Mouse (Mus musculus) liver, postnatal 0 days (tissue): ENCODE data around the gene Catsperg1. TPM values are rescaled to one million over a fixed set of nuclear protein-coding genes. Genes with fewer than 3 reads are reported as not detected.

ENCODE experiments used
- ATAC-seq: fragments of 200-750 bp; cut with Nextera tagmentation; 2 replicates; pipeline ENCODE4 v1.8.0; 2017; ENCODE audit warnings: mild to moderate bottlenecking, moderate library complexity
- DNase-seq: peaks from one replicate; pipeline ENCODE4 v3.0.0-alpha.2; 2016
- H3K27ac ChIP-seq: fragments of 300-500 bp; sonication (generic); 2 replicates; pipeline ENCODE4 v1.5.1; 2014; ENCODE audit warnings: antibody characterized with exemption, moderate library complexity, mild to moderate bottlenecking, low read depth
- H3K27me3 ChIP-seq: fragments of 300-500 bp; sonication (generic); 2 replicates; pipeline ENCODE4 v1.6.1; 2014; ENCODE audit warnings: low read length, control low read depth, mixed read lengths; ENCODE audit not compliant: insufficient read depth
- H3K36me3 ChIP-seq: fragments of 300-500 bp; sonication (generic); replicated peaks from 2 replicates; pipeline ENCODE4 v1.6.1; 2014; ENCODE audit warnings: mild to moderate bottlenecking, control low read depth, low read length, moderate library complexity, mixed read lengths; ENCODE audit not compliant: insufficient read depth
- H3K4me1 ChIP-seq: fragments of 300-500 bp; sonication (generic); 2 replicates; pipeline ENCODE4 v1.6.1; 2014; ENCODE audit warnings: antibody characterized with exemption, mild to moderate bottlenecking, control low read depth; ENCODE audit not compliant: insufficient read depth
- H3K4me2 ChIP-seq: fragments of 300-500 bp; sonication (generic); 2 replicates; pipeline ENCODE4 v1.6.1; 2014; ENCODE audit warnings: low read depth, mild to moderate bottlenecking, low read length, moderate library complexity, mixed read lengths
- H3K4me3 ChIP-seq: fragments of 300-500 bp; sonication (generic); 2 replicates; pipeline ENCODE4 v1.5.1; 2014; ENCODE audit warnings: low read depth, low read length
- H3K9ac ChIP-seq: fragments of 300-500 bp; sonication (generic); replicated peaks from 2 replicates; pipeline ENCODE4 v1.6.1; 2014; ENCODE audit warnings: mild to moderate bottlenecking, moderate library complexity
- H3K9me3 ChIP-seq: fragments of 300-500 bp; sonication (generic); 2 replicates; pipeline ENCODE4 v1.6.1; 2016; ENCODE audit warnings: mild to moderate bottlenecking, control low read depth, low read length, mixed read lengths
- CTCF ChIP-seq: sonication (generic); IDR thresholded peaks from 2 replicates; pipeline ENCODE4 v1.5.1; 2016; ENCODE audit warnings: antibody characterized with exemption, low read depth
- EP300 ChIP-seq: IDR thresholded peaks from 2 replicates; pipeline ENCODE4 v1.6.1; 2016; ENCODE audit warnings: antibody characterized with exemption, low read depth, mild to moderate bottlenecking
- WGBS: fragments of 180-500 bp; shearing (Covaris S2); extraction: QIAGEN DNeasy Blood & Tissue Kit; methylation state at CpG from one replicate; pipeline ENCODE4 v1.1.7; 2014; ENCODE audit not compliant: insufficient replicate concordance; 5-methylcytosine and 5-hydroxymethylcytosine counted together
- polyA plus RNA-seq: library from polyadenylated mRNA; unstranded; fragments of >200 nt; fragmentation: Nextera tagmentation; extraction: Ambion mirVana; gene quantifications from 2 replicates; pipeline ENCODE4 v1.2.1, GENCODE M21; 2015

The Catsperg1 gene
- polyA plus RNA-seq, 1 experiment from 2014 or later = 0.09 TPM

- H3K4me2 ChIP-seq = peak within 1 kb of the TSS; percentile 58
- no peaks in the 10 kb centered on the region for H3K36me3 ChIP-seq
- no peaks in the 10 kb centered on the region for H3K9me3 ChIP-seq
- no peak for TF ChIP-seq EP300
- TF ChIP-seq CTCF = no peak
- no peak within 1 kb of the TSS for H3K27ac ChIP-seq
- H3K27me3 ChIP-seq = no peaks in the 10 kb centered on the region
- H3K4me3 ChIP-seq = peak within 1 kb of the TSS; percentile 43
- H3K9ac ChIP-seq = peak within 1 kb of the TSS; percentile 56
- peak; percentile 63 for DNase-seq
- H3K4me1 ChIP-seq = no peaks in the 10 kb centered on the region
- 0 out of 2 replicates have a peak, but pooled peaks have one; percentile 23 for ATAC-seq
- WGBS = 2% methylated on average over 17 of the region's 20 CpGs
Observed at GRCm38 (mm10) chr7:29134693-29135386, 79.0 kb downstream of the Catsperg1 start, which contains the start of gene Rasgrp4. Rasgrp4 (plus strand) TSS chr7:29134851.

- no peak for ATAC-seq
Observed at GRCm38 (mm10) chr7:29134230-29134629, 79.6 kb downstream of the Catsperg1 start.

More at GRCm38 (mm10) chr7:29134230-29134629, 79.6 kb downstream of the Catsperg1 start:
- DNase-seq = no peak
- no peak overlapping the region for H3K9ac ChIP-seq
- peak overlapping the region; percentile 58 for H3K4me2 ChIP-seq
- no peaks in the 10 kb centered on the region for H3K4me1 ChIP-seq
- H3K9me3 ChIP-seq = no peaks in the 10 kb centered on the region
- no peaks in the 10 kb centered on the region for H3K36me3 ChIP-seq
- H3K27me3 ChIP-seq = no peaks in the 10 kb centered on the region
- TF ChIP-seq EP300 (no peak), CTCF (no peak)
- no peak overlapping the region for H3K27ac ChIP-seq
- 3% methylated on average over 4 of the region's 4 CpGs for WGBS
- H3K4me3 ChIP-seq = peak overlapping the region; percentile 17; the same call in 1 of the 2 replicates

Other genes starting within 250 kb of the Catsperg1 start
- gene Eif3k, start 232.2 kb downstream of the Catsperg1 start, polyA plus RNA-seq = 162 and 166 TPM in 2 replicates
- 11.9 and 16.5 TPM in 2 replicates for gene Map4k1, start 232.0 kb downstream of the Catsperg1 start, polyA plus RNA-seq
- gene Ryr1, start 88.9 kb downstream of the Catsperg1 start, polyA plus RNA-seq = 0.09 and 0.33 TPM in 2 replicates
- gene Rasgrp4, start 79.2 kb downstream of the Catsperg1 start, polyA plus RNA-seq = 0.94 and 1.7 TPM in 2 replicates
- 10.5 and 12.5 TPM in 2 replicates for gene Fam98c, start 57.8 kb downstream of the Catsperg1 start, polyA plus RNA-seq
- not detected in 2 replicates for gene Ggn, start 43.8 kb downstream of the Catsperg1 start, polyA plus RNA-seq
- gene Spred3, start 43.6 kb downstream of the Catsperg1 start, polyA plus RNA-seq = 0.13 and 0.21 TPM in 2 replicates
- 143 TPM in 2 replicates for gene Psmd8, start 33.3 kb downstream of the Catsperg1 start, polyA plus RNA-seq
- gene Kcnk6, start 18.5 kb upstream of the Catsperg1 start, polyA plus RNA-seq = 0.90 and 1.4 TPM in 2 replicates
- gene Yif1b, start 24.3 kb upstream of the Catsperg1 start, polyA plus RNA-seq = 45.0 and 46.8 TPM in 2 replicates
- gene 2200002D01Rik, start 34.4 kb upstream of the Catsperg1 start, polyA plus RNA-seq = 1.9 and 3.3 TPM in 2 replicates
- 84.8 and 94.7 TPM in 2 replicates for gene Spint2, start 67.9 kb upstream of the Catsperg1 start, polyA plus RNA-seq
- 5.5 and 5.8 TPM in 2 replicates for gene Ppp1r14a, start 75.3 kb upstream of the Catsperg1 start, polyA plus RNA-seq
- 0.63 and 0.69 TPM in 2 replicates for gene Dpf1, start 89.9 kb upstream of the Catsperg1 start, polyA plus RNA-seq